Mouse (Mus musculus) R1 (cell line): ENCODE results near the gene Snx33.
"Not testable (repeated sequence)": the region's sequence is repeated elsewhere in the genome, so short reads cannot be mapped to it uniquely, and the experiment has no call there.

Experiments used
- DNase-seq: peaks from one replicate; pipeline ENCODE4 v3.0.0-alpha.2; 2018; ENCODE audit warnings: low read depth, low spot score

Snx33 gene

DNA sequence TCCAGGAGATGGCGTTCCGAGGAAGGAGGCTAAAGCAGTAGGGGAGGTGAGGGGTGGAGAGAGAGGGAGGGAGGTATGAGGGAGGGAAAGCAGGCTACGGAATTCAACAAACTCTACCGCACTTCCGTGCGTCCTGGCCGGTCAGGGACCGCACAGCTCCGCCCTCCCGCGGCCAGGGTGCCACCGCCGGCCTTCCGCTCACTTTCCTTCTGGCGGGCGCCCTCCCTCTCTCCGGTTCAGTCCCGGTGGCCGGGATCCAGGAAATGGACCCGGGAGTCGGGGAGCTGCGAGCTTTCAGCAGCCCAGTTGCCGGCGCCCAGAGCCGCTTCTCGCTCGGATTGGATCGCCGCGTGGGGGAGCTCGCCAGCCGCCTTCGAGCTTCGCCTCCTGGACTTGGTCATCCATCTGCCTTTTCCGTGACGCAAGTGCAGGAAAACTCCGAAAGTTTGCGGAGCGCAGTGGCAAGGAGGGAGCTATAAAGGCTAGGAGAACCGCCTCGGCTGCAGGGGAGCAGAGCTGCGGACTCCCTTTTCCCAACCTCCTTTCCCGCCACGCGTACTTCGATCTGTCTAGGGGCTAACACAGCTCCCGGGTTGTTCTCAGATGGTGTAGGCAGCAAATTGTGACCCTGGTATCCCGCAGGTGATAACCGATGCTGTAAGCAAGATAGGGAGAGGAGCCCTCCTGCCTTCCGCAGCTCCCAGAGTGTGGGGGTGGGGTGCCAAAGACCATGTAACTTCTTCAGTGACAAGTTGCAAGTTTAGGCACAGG, at the start of gene Snx33:
Gene Snx33, minus strand, starts transcription at position 331 of the 771 bp plus-strand sequence.
- DNase-seq = peak; percentile 80

- no peak for DNase-seq
Measured at GRCm38 (mm10) chr9:56975199-56975598, 47.0 kb upstream of the Snx33 start.

DNA sequence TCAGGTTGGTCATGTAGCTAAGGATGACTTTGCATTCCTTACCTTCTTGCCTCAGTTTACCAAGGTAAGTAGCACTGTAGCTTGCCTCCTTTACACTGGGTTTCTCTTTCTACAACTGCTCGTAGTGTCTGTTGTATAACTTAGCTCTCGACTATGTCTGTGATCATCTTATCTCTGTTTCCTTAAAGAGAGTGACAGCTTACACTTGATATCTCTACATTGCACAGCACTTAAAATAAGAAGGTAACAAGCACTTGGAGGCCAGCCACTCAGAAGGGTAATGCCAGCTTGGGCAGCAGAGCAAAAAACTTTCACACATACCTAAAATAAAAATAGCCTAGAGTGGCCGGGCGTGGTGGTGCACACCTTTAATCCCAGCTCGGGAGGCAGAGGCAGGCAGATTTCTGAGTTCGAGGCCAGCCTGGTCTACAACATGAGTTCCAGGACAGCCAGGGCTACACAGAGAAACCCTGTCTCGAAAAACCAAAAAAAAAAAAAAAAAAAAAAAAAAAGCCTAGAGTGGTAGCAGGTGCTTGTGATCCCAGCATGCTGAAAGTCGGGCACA, 45.9 kb upstream of the Snx33 start:
- DNase-seq = no peak

DNA sequence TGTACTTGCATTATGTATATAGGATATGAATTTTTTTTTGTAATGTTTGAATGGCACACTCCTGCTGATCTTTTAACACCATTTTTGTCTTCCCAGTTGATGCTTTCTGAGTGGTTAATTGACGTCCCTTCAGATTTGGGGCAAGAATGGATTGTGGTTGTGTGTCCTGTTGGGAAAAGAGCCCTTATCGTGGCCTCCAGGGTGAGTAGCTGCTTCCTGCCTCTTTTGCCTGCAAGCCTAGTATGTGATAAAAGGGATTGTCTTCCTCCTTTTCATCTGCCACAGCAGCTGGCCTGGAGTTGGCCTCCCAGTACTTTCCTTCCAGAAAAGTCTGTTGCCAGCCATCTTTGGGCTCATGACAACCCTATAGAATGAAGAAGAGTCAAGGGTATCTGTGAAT, 42.0 kb upstream of the Snx33 start:
- no peak for DNase-seq

DNA sequence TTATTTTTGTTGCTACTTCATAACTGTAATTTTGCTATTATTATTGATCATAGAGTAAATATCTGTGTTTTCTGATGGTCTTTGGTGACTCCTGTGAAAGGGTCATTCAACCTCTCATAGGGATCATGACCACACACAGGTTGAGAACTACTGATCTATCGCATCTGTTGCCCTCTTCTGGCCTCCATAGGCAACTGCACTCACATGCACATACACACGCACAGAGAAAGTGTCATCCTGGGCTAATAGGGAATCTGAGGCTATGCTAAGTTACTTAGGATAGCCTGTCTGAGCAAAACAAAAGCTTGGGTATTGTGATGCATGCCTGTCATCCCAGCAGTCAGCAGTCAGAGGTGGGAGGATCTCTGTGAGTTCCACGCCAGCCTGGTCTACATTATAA, 33.4 kb upstream of the Snx33 start:
- peak; percentile 71 for DNase-seq

- DNase-seq = no peak
Measured at GRCm38 (mm10) chr9:56958689-56959088, 30.5 kb upstream of the Snx33 start.

DNA sequence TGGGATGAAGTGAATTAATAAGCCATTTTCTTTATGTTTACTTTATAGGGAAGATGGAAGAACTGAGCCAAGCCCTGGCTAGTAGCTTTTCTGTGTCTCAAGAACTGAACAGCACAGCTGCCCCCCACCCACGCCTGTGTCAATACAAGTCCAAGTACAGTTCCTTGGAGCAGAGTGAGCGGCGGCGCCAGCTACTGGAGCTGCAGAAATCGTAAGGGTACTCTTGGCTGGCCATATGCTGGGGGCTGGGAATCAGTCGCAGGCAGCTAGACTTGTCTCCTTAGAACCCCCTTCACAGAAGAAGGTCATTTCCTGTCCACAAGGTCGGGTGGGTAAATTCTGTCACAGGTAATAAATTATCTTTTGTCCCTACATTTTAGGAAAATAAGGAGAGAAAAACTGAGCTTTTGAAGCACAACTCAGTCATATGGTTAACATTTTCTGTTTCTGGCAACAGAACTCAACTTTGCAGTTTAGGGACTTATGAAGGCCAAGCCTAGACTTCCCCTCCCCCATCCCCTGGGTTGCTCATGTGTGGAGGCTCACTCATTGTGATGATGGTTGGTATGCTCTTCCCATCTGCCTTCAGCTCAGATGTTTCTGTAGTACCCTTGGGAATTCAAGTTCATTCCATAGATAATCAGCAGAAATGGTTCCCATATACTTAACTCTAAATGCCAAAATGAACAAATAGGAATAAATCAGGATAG, 28.9 kb upstream of the Snx33 start:
- peak; percentile 16 for DNase-seq

- no peak for DNase-seq
Measured at GRCm38 (mm10) chr9:56953562-56953961, 25.4 kb upstream of the Snx33 start.

DNA sequence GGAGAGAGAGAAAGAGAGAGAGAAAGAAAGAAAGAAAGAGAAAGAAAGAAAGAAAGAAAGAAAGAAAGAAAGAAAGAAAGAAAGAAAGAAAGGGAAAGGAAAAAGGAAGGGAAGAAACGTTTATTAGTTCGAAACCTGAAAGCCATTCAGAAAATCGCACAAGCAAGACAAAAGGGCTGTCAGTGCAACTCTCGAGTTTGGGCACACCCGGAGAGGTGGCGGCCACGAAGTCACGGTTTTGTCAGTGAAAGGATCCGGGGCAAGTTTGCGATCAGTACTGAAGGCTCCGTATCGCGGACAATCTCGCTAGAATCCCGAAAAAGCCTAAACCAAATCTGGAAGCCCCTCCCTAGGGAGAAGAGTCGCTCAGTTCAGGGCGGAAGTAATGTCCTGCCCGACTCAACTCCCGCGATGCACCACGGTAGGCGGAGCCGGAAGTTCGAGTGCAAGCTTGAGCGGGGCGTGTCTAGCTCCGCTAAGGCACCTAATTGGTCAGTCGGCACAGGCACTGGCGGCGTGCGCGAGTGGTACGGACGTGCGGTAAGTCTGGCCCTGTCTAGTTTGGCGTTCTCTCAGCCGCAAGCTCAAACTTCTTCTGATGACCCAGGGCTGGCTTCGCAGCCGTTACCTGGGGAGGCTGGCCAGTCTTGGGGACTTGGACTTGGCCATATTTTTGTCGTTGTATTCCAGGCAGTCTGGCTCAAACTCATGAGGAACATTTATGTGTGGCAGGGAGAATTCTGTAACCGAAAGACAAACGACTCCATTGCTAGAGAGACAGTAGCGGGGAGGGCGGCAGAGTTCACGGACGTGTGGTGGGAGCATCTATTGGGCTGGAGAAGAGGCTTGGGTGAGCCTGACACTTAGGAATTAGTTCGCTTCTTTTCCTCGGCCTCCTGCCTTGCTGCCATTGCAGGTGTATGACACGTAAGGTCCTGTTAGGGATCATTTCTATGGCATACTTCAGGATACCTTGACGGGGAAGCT, 22.5 kb upstream of the Snx33 start, which contains the start of gene Snupn:
Gene Snupn, plus strand, starts transcription at position 465 of the 987 bp plus-strand sequence.
- DNase-seq = peak; percentile 99

- DNase-seq = peak; percentile 52
Measured at GRCm38 (mm10) chr9:56949767-56950166, 21.6 kb upstream of the Snx33 start.

DNA sequence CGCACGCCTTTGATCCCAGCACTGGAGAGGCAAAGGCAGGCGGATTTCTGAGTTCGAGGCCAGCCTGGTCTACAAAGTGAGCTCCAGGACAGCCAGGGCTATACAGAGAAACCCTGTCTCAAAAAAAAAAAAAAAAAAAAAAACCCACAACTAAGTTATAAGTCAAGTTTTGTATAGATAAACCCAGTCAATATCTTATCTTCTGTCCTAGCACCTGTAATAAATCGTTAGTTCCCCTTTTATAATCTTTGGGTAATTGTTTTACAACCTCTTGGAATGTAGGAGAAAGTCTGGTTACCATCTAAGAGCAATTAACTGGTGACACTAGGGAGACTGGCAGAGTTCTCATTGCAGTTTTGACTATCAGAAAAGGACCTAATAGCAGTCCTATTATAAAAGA, 20.5 kb upstream of the Snx33 start:
- not testable (repeated sequence) for DNase-seq

GRCm38 (mm10) chr9:56947481-56947880, 19.3 kb upstream of the Snx33 start:
- DNase-seq = peak; percentile 60

- peak; percentile 34 for DNase-seq
Measured at GRCm38 (mm10) chr9:56938374-56938773, 10.2 kb upstream of the Snx33 start.

DNA sequence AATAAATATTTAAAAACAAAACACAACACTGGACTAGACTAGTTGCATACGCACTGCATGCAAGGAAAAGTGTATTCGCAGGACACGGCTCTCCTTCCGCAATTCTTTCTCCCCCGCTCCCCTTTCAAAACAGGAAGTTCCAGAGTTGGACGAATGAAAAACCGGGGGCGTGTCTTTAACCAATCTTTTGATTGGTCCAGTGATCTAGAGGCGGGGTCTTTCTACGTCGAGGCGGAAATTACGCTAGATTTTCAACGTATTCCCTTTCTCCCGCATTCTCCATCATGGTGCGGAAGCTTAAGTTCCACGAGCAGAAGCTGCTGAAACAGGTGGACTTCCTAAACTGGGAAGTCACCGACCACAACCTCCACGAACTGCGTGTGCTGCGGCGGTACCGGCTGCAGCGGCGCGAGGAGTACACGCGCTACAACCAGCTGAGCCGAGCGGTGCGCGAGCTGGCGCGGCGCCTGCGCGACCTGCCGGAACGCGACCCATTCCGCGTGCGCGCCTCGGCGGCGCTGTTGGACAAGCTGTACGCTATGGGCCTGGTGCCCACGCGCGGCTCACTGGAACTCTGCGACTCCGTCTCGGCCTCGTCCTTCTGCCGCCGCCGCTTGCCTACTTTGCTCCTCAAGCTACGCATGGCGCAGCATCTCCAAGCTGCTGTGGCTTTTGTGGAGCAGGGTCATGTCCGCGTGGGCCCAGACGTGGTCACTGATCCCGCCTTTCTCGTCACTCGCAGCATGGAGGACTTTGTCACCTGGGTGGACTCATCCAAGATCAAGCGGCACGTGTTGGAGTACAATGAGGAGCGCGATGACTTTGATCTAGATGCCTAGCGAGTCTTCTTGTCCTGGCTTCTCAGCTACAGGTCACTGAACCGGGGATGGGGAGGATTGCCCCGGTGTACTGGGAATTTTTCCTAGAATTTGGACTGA, 9.3 kb upstream of the Snx33 start, which contains the start of gene Imp3:
Gene Imp3, plus strand, starts transcription at position 253 of the 938 bp plus-strand sequence.
- DNase-seq = peak; percentile 99

GRCm38 (mm10) chr9:56936861-56937222, 8.7 kb upstream of the Snx33 start:
- DNase-seq = no peak

DNA sequence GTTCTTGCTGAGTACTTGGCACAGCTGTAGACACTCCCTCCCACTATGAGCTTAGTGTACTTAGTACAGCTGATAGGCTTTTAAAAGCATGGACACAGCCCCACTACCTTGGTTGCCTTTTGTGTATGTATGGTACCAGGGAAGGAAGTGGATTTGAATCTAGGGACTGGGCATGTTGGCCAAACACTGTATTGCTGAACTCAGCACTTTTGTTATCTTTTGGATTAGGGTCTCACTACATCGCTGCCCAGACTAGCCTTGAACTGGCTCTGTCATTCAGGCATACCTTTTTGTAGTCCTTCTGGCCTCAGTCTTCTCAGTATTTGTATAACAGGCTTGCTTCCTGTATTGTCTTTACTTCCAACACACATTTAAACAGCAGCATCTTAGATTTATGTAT, 2.4 kb upstream of the Snx33 start:
- no peak for DNase-seq

GRCm38 (mm10) chr9:56929496-56929895, 1.3 kb upstream of the Snx33 start:
- no peak for DNase-seq

DNA sequence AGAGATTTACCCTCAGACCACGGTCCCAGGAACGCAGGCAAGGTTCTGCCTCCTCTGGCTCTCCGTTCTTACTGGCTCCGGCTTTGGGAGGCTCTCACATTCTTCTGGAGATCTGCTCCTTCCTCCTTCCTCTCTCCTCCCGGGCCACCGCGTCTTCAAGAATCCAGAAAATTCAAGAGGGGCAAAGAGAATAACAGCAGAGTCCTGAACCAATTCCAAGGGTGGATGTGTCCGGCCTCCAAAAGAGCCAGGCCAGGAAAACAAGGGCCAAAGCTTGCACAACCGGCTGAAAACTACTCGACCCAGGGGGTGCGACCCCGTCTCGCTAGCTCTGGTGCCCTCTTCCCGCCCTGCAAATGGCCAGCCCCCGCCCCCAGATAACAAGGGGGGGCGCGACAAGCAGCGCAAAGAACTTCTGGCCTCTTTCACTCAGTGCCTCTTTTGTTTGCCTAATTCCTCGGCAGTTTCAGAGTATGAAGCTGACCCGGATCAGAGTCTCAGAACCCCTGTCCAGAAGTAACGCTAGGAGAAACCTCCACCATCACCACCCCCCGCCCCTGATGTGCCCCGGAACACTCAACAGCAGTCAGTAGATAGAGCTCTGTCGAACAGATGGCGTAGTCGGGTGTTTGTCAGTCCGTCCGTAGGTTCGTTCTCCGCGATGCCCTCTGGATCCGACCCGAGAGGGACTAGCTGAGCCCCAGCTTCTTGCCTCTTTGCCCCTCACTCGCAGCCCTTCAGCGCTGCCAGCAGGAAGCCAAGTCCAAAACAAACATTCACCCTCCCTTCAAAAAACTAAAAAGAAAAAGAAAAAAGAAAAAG, 769 bp downstream of the Snx33 start:
- peak; percentile 32 for DNase-seq

DNA sequence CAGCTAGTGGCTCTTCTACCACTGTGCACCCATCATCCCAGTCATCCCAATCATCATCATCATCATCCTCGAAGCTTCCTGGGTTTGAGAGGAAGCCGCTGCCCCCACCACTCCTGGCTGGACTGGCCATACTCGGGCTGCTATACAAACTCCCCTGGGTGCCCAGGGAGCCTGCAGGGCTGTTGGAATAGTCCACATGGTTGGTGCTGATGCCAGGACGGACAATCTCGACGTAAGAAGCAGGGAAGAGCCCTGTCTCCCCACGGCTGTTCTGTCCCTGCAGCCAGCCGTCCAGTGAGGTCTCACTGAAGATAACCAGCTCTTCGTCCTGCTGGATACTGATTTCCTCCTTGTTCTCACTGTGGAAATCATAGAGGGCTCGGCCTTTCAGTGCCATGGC, 1.8 kb downstream of the Snx33 start:
- no peak for DNase-seq

DNA sequence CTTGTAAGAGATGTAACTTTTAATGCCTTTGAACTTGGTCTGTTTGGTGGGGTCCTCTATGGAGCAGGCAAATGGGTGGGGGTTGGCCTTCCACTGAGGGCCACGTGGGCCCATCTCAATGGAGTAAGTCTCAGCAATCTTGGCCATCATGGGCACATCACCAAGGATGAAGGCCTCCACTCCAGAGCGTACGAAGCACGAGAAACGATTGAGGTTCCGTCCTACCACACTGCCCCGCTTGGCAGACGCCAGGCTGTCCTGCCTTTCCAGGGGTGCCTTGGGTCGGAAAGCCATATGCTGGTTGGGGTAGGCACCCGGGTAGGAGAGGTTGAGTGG, 2.2 kb downstream of the Snx33 start:
- no peak for DNase-seq
